Mouse (Mus musculus) liver, embryonic 16.5 days (tissue): Measurements from ENCODE around the gene Gpr180. TPM values are rescaled to one million over a fixed set of nuclear protein-coding genes. Genes with fewer than 3 reads are reported as not detected.
A peak's percentile ranks its signal among the peaks of the same experiment; 100 is the strongest.
"Not testable (repeated sequence)": the region's sequence is repeated elsewhere in the genome, so short reads cannot be mapped to it uniquely, and the experiment has no call there.

ENCODE experiments used
- ATAC-seq: fragments of 200-750 bp; cut with Nextera tagmentation; 2 replicates; pipeline ENCODE4 v1.8.0; 2017; ENCODE audit warnings: low read depth, mild to moderate bottlenecking, moderate number of reproducible peaks, moderate library complexity
- H3K27ac ChIP-seq: fragments of 300-500 bp; sonication (generic); 2 replicates; pipeline ENCODE4 v1.5.1; 2014; ENCODE audit warnings: mild to moderate bottlenecking, low read length
- H3K27me3 ChIP-seq: fragments of 300-500 bp; sonication (generic); 2 replicates; pipeline ENCODE4 v1.6.1; 2014; ENCODE audit warnings: low read depth, low read length, mixed read lengths; ENCODE audit not compliant: control insufficient read depth, insufficient read depth
- H3K36me3 ChIP-seq: fragments of 300-500 bp; sonication (generic); 2 replicates; pipeline ENCODE4 v1.6.1; 2014; ENCODE audit warnings: mild to moderate bottlenecking; ENCODE audit not compliant: control insufficient read depth, insufficient read depth
- H3K4me1 ChIP-seq: fragments of 300-500 bp; sonication (generic); 2 replicates; pipeline ENCODE4 v1.6.1; 2014; ENCODE audit warnings: low read depth, low read length, mixed read lengths; ENCODE audit not compliant: control insufficient read depth
- H3K4me2 ChIP-seq: fragments of 300-500 bp; sonication (generic); 2 replicates; pipeline ENCODE4 v1.6.1; 2014; ENCODE audit warnings: low read depth, low read length, mixed read lengths
- H3K4me3 ChIP-seq: fragments of 300-500 bp; sonication (generic); 2 replicates; pipeline ENCODE4 v1.5.1; 2014; ENCODE audit warnings: low read depth, mild to moderate bottlenecking, low read length
- H3K9ac ChIP-seq: fragments of 300-500 bp; sonication (generic); 2 replicates; pipeline ENCODE4 v1.6.1; 2014; ENCODE audit warnings: low read depth, low read length
- H3K9me3 ChIP-seq: fragments of 300-500 bp; sonication (generic); replicated peaks from 2 replicates; pipeline ENCODE4 v1.6.1; 2016; ENCODE audit warnings: low read length; ENCODE audit not compliant: control insufficient read depth
- WGBS: fragments of 180-500 bp; shearing (Covaris S2); extraction: QIAGEN DNeasy Blood & Tissue Kit; methylation state at CpG from one replicate; pipeline ENCODE4 v1.1.7; 2014; ENCODE audit not compliant: insufficient replicate concordance; 5-methylcytosine and 5-hydroxymethylcytosine counted together
- polyA plus RNA-seq: library from polyadenylated mRNA; unstranded; fragments of >200 nt; fragmentation: Nextera tagmentation; extraction: Ambion mirVana; gene quantifications from 2 replicates; pipeline ENCODE4 v1.2.1, GENCODE M21; 2015

Gpr180 gene
- 10.0 and 10.3 TPM in 2 replicates for polyA plus RNA-seq

- Histone ChIP-seq H3K4me3 (peak within 1 kb of the TSS; percentile 76), H3K4me1 (peaks cover 17% of the 10 kb centered on the region), H3K27ac (no peak within 1 kb of the TSS), H3K9me3 (no peaks in the 10 kb centered on the region), H3K36me3 (no peaks in the 10 kb centered on the region; the same call in 1 of the 2 replicates), H3K9ac (peak within 1 kb of the TSS; percentile 69), H3K27me3 (no peaks in the 10 kb centered on the region), H3K4me2 (peak within 1 kb of the TSS; percentile 84)
- peak; percentile 94 for ATAC-seq
- under 1% methylated on average over 73 of the region's 77 CpGs for WGBS
Observed at GRCm38 (mm10) chr14:118136744-118137452, at the start of gene Gpr180. Gene Gpr180 (plus strand): TSS chr14:118137158.

DNA sequence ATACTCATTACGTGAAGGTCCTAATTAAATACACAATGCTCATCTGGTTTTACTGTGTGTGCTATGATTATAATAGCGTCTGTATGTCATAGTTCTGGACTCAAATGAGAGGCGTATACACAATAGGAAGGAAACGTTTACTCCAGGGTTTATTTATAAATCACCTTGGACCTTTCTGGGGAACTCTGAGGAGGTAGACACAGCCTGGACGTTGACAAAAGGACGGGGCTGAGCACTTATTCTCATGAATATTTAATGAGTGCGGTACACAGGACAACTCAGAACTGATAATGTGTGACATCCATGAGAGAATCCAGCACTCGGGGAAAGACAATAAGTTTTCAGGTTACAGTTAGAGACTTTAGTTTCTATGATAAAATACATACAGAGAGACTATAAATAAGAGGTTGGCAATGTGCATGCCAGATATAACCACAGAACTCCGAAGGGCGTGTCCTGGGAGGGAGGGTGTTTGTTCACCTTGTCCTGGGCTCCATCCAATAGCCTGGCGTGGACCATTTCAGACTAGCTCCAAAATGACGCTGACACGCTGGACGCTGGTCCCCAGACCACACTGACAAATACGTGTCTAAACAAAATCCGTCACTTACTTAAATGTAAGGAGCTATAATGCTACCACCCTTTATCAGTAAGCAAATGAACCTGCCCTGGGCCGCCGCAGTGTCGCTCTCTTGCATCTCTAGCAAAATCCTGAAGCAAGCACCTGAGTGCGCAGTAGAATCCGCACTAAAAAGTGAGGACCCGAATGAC is 48.3 kb upstream of the Gpr180 start:
- H3K4me1 ChIP-seq, result peaks cover 3% of the 10 kb centered on the region; the same call in 1 of the 2 replicates
- H3K9me3 ChIP-seq, result no peaks in the 10 kb centered on the region
- peak; percentile 56 for ATAC-seq
- H3K27ac ChIP-seq, result no peak overlapping the region
- no peaks in the 10 kb centered on the region for H3K36me3 ChIP-seq
- WGBS, result 9% methylated on average over 22 of the region's 22 CpGs
- peak overlapping the region; percentile 85 for H3K4me2 ChIP-seq
- H3K4me3 ChIP-seq, result peak overlapping the region; percentile 74
- no peaks in the 10 kb centered on the region for H3K27me3 ChIP-seq
- H3K9ac ChIP-seq, result peak overlapping the region; percentile 66

DNA sequence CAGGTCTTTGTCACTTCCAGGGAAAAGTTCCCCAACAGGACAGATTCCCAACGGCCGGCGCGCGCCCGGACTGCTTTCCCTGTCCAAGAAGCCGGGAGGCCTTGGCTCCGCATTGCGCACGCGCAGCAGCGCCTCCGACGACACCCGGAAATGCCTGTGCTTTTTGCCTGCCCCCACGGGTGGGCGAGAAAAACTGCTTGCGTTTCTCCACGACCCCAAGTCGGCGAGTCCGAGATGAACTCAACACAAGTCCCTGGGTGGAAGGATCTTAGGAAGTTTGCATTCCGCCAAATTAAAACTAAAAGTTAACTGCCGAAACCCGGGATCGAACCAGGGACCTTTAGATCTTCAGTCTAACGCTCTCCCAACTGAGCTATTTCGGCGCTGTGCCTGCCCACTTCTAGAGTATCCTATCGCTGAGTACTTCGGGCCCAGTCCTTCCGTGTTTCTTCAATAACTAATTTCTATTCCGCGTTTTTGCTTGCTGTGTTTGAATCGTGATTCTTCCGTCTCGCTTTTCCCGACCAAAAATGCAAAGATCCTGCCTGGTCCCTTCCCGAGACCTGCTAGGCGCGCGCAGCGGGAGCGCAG is 47.6 kb upstream of the Gpr180 start:
- ATAC-seq, result peak; percentile 77
- H3K4me1 ChIP-seq, result peaks cover 3% of the 10 kb centered on the region; the same call in 1 of the 2 replicates
- peak overlapping the region; percentile 74 for H3K4me3 ChIP-seq
- H3K27me3 ChIP-seq, result no peaks in the 10 kb centered on the region
- H3K9me3 ChIP-seq, result no peaks in the 10 kb centered on the region
- peak overlapping the region; percentile 59 for H3K27ac ChIP-seq
- under 1% methylated on average over 44 of the region's 44 CpGs for WGBS
- H3K36me3 ChIP-seq, result no peaks in the 10 kb centered on the region
- peak overlapping the region; percentile 66 for H3K9ac ChIP-seq
- peak overlapping the region; percentile 85 for H3K4me2 ChIP-seq

- WGBS, result 1% methylated on average over 18 of the region's 18 CpGs
- Histone ChIP-seq H3K4me2 (peak overlapping the region; percentile 85), H3K27me3 (no peaks in the 10 kb centered on the region), H3K27ac (no peak overlapping the region), H3K9me3 (no peaks in the 10 kb centered on the region), H3K4me1 (peaks cover 3% of the 10 kb centered on the region; the same call in 1 of the 2 replicates), H3K36me3 (no peaks in the 10 kb centered on the region), H3K9ac (peak overlapping the region; percentile 66), H3K4me3 (peak overlapping the region; percentile 74)
- ATAC-seq, result peak; percentile 37; the same call in 1 of the 2 replicates
Observed at GRCm38 (mm10) chr14:118089806-118090392, 47.1 kb upstream of the Gpr180 start.

DNA sequence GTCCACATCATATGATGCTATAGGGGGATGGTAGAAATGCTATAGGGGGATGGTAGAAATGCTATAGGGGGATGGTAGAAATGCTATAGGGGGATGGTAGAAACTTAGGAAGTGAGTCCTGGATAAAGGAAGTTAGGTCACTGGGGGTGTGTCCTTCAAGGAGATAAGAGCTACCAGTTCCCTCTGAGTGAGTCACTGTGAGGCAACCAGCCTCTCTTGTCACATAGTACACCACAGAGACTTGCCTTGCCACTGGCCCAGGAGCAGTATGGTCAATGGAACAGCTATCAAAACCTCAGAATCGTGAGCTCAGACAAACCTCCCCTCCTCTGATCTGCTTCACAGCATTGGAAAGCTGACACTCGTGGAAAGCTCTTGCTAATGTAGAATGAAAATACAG is 38.7 kb upstream of the Gpr180 start:
- Histone ChIP-seq H3K36me3 (no peaks in the 10 kb centered on the region), H3K27me3 (no peaks in the 10 kb centered on the region), H3K27ac (no peak overlapping the region), H3K4me3 (no peak overlapping the region), H3K4me1 (no peaks in the 10 kb centered on the region), H3K9me3 (no peaks in the 10 kb centered on the region), H3K9ac (no peak overlapping the region), H3K4me2 (no peak overlapping the region)
- 43% methylated on average over 2 of the region's 2 CpGs for WGBS
- ATAC-seq, result peak; percentile 48

DNA sequence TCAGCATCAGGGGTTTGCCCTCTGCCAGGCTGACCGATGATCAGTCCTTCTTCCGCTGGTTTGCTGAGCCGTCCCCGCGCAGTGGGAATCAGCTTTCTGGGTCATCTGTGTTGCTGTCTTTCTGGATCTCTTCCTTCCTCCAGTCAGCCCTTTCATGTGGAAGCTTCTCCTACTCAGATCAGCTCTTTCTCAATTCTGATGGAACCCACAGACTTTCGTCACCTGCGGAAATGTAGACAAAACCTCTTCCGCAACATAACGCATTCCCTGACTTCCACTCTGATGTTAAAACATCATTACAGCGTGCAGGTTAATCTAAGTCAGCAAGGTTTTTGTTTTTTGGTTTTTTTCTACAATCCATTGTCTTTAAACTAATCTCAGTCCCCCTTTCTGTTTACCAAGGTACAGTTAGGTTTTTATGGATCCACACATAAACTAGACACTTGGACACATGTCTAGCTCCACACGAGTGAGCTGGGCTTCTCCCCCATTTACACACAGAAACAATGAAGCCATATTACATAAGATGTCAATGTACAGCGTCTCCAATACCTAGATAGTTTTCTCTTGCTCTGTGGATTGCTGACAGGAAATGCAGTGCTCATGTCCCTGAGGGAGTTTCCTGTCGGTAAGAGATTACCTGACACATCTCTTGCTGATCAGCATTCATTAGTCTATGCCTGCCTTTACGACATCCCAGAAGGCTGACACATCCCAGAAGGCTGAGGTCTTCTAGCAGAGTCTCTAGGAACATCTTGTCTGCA is 35.5 kb upstream of the Gpr180 start:
- 64% methylated on average over 14 of the region's 14 CpGs for WGBS
- Histone ChIP-seq H3K4me3 (no peak overlapping the region), H3K4me2 (no peak overlapping the region; the same call in 1 of the 2 replicates)

DNA sequence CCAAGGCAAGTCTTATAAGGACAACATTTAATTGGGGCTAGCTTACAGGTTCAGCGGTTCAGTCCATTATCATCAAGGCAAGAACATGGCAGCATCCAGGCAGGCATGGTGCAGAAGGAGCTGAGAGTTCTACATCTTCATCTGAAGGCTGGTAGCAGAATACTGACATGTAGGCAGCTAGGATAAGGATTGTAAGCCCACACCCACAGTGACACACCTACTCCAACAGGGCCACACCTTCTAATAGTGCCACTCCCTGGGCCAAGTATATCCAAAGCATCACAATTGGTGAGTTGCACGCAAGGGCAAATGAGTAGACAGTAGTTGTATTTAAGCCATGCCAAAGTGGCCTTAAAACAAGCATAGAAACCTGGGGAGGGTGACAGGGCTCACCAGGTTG is 29.5 kb upstream of the Gpr180 start:
- not testable (repeated sequence) for H3K4me2 ChIP-seq, H3K9me3 ChIP-seq, H3K27me3 ChIP-seq, H3K27ac ChIP-seq, H3K4me3 ChIP-seq, H3K9ac ChIP-seq, ATAC-seq, H3K36me3 ChIP-seq, H3K4me1 ChIP-seq
- 75% methylated on average over 2 of the region's 2 CpGs for WGBS

More for the DNA sequence above, 35.5 kb upstream of the Gpr180 start:
- no peak for ATAC-seq
- no peaks in the 10 kb centered on the region for H3K4me1 ChIP-seq
- no peaks in the 10 kb centered on the region for H3K36me3 ChIP-seq
- no peak overlapping the region for H3K9ac ChIP-seq
- no peaks in the 10 kb centered on the region for H3K9me3 ChIP-seq
- H3K27ac ChIP-seq, result no peak overlapping the region
- H3K27me3 ChIP-seq, result no peaks in the 10 kb centered on the region

DNA sequence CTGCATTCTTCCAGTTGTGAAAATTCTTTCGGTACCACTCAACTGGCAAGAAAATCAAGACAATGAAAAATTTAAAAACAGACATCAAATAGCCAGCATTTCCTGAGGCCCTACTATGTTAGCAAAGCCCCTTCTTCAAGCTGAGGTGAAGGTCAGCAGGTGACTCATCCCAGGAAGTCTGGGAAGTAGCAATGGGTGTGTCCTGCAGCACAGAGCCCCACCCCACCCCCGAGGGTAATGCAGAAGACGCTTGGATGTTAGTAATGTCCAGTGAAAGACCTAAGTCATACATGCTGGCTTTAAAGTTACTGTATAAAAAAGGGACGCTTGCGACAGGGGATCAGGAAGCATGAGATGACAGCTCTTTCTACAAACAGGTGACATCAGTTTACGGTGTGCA is 23.8 kb upstream of the Gpr180 start:
- Histone ChIP-seq H3K9me3 (no peaks in the 10 kb centered on the region), H3K9ac (no peak overlapping the region), H3K4me1 (no peaks in the 10 kb centered on the region), H3K27me3 (no peaks in the 10 kb centered on the region), H3K27ac (no peak overlapping the region), H3K36me3 (peaks cover 24% of the 10 kb centered on the region), H3K4me3 (no peak overlapping the region), H3K4me2 (no peak overlapping the region)
- ATAC-seq, result no peak
- WGBS, result 81% methylated on average over 6 of the region's 6 CpGs
